Mouse (Mus musculus) cortical plate, adult 2 months (tissue): ENCODE results near the gene Mapt.

Experiments
- CTCF ChIP-seq: fragments of 200-500 bp; IDR thresholded peaks from 2 replicates; pipeline ENCODE4 v1.5.1; 2011; ENCODE audit warnings: mild to moderate bottlenecking, control low read depth, low read length; ENCODE audit not compliant: insufficient read depth; ENCODE audit errors: extremely low read depth
- POLR2A ChIP-seq: fragments of 200-500 bp; IDR thresholded peaks from 2 replicates; pipeline ENCODE4 v1.6.1; 2011; ENCODE audit warnings: mild to moderate bottlenecking, low read length, control low read depth; ENCODE audit not compliant: insufficient read depth; ENCODE audit errors: extremely low read depth

DNA sequence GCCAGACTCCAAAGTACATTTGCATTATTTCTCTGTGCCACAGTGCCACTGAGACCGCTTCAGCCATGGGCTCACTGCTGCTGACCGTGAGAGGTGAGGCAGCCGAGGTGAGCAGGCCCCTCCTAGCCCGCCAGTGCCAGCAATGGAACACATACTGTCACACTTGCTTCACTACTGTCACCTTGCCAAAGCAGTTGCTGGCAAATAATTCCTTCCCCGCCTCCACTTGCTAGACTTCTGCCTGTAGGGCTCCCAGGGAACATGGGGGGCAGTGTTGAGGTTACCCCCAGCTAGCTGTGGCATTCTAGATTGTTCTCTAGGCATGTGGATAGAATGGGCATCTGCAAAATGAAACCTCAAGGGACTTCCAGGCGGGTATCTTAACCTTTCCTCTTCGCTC is 6.0 kb downstream of the Mapt start:
- 0 out of 2 replicates have a peak, but pooled peaks have one; percentile 11 for TF ChIP-seq CTCF
- no peak for TF ChIP-seq POLR2A
